ENCODE assay signal across 21 mouse cellular contexts in the genomic region with DNA sequence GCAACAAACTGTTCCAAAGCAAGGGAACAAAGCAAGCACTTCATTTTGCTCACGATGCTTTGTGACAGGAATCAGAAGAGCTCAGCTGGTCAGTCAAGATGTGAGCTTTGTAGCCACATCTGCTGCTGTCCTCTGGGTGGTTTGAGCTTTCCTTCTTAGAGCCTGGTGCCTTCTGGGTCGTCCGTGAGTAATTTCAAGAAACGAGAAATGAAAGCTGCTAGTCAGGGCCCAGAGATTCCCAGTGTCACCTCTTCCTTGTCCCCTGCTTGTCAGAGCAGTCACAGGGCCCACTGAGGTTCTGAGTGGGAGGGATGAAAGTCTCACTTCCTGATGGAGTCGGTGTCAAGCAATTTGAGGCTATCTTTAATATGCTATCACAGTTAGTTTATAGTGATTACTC.
"Had no signal": no experiment of that assay in that cellular context is flagged by ENCODE, and none has a peak within 500 bp of the region (broad histone marks: within the 10 kb centered on the region; RNA-seq: fewer than 3 reads in every experiment).

No protein-coding gene starts in this region.

- H3K36me3 ChIP-seq: heart, embryonic 13.5 days; heart, embryonic 15.5 days; hindbrain, embryonic 10.5 days; hindbrain, embryonic 12.5 days; intestine, embryonic 15.5 days; limb, embryonic 10.5 days; limb, embryonic 12.5 days had no signal

- DNase-seq: gastrocnemius, adult 2 months; gastrocnemius, postnatal 10 days; gastrocnemius, postnatal 25 days; heart, adult 2 months; heart, postnatal 4 days; kidney, adult 18-20 months; kidney, adult 8-10 months; kidney, postnatal 10 days; kidney, postnatal 25 days; kidney, postnatal 4 days; liver had no signal

- ATAC-seq: hindbrain, embryonic 16.5 days; inflammation-experienced regulatory T-cells, adult 6 months; intestine, embryonic 15.5 days; intestine, postnatal 0 days had no signal

- H3K27me3 ChIP-seq: heart, embryonic 13.5 days; heart, embryonic 15.5 days; hindbrain, embryonic 12.5 days; intestine, embryonic 15.5 days; limb, embryonic 12.5 days had no signal
